Mouse (Mus musculus) embryonic facial prominence, embryonic 12.5 days (tissue): ENCODE results near the gene Gm38431. TPM values are rescaled to one million over a fixed set of nuclear protein-coding genes. Genes with fewer than 3 reads are reported as not detected.
"Not testable (repeated sequence)": the region's sequence is repeated elsewhere in the genome, so short reads cannot be mapped to it uniquely, and the experiment has no call there.

Experiments
- ATAC-seq: fragments of 200-750 bp; cut with Nextera tagmentation; 2 replicates; pipeline ENCODE4 v1.8.0; 2017; ENCODE audit not compliant: insufficient number of reproducible peaks, insufficient read depth, low FRiP score, low TSS enrichment
- H3K27ac ChIP-seq: fragments of 300-500 bp; sonication (generic); 2 replicates; pipeline ENCODE4 v1.5.1; 2016; ENCODE audit warnings: mild to moderate bottlenecking
- H3K27me3 ChIP-seq: fragments of 300-500 bp; sonication (generic); 2 replicates; pipeline ENCODE4 v1.6.1; 2016; ENCODE audit warnings: mild to moderate bottlenecking, moderate library complexity
- H3K36me3 ChIP-seq: fragments of 300-500 bp; sonication (generic); 2 replicates; pipeline ENCODE4 v1.6.1; 2016; ENCODE audit warnings: mild to moderate bottlenecking
- H3K4me1 ChIP-seq: fragments of 300-500 bp; sonication (generic); 2 replicates; pipeline ENCODE4 v1.6.1; 2016
- H3K4me2 ChIP-seq: fragments of 300-500 bp; sonication (generic); replicated peaks from 2 replicates; pipeline ENCODE4 v1.6.1; 2016; ENCODE audit warnings: mild to moderate bottlenecking, moderate library complexity
- H3K4me3 ChIP-seq: fragments of 300-500 bp; sonication (generic); 2 replicates; pipeline ENCODE4 v1.5.1; 2016; ENCODE audit warnings: mild to moderate bottlenecking
- H3K9ac ChIP-seq: fragments of 300-500 bp; sonication (generic); 2 replicates; pipeline ENCODE4 v1.6.1; 2016; ENCODE audit warnings: mild to moderate bottlenecking, moderate library complexity
- H3K9me3 ChIP-seq: fragments of 300-500 bp; sonication (generic); 2 replicates; pipeline ENCODE4 v1.6.1; 2016; ENCODE audit warnings: mild to moderate bottlenecking, moderate library complexity
- WGBS: fragments of 180-500 bp; shearing (Covaris S2); methylation state at CpG from one replicate; pipeline ENCODE4 v1.1.7; 2016; 5-methylcytosine and 5-hydroxymethylcytosine counted together
- polyA plus RNA-seq: library from polyadenylated mRNA; unstranded; fragments of >200 nt; fragmentation: Nextera tagmentation; extraction: Ambion mirVana; gene quantifications from 2 replicates; pipeline ENCODE4 v1.2.1, GENCODE M21; 2016

Gm38431 gene
- polyA plus RNA-seq, 1 experiment from 2014 or later, result 2.3 TPM

GRCm38 (mm10) chr9:21073044-21073840 lies 18.6 kb downstream of the Gm38431 start, which contains the start of the genes Gm49373 and Fdx1l:
Gene Gm49373 (minus strand): TSS chr9:21073096.
Gene Fdx1l (minus strand): TSS chr9:21073614.
- H3K27ac ChIP-seq, result peak within 1 kb of the TSS; percentile 18
- peaks cover 6% of the 10 kb centered on the region for H3K4me1 ChIP-seq
- peak within 1 kb of the TSS; percentile 77 for H3K9ac ChIP-seq
- no peaks in the 10 kb centered on the region for H3K27me3 ChIP-seq
- peak within 1 kb of the TSS; percentile 89 for H3K4me3 ChIP-seq
- H3K4me2 ChIP-seq, result peak within 1 kb of the TSS; percentile 78
- WGBS, result 3% methylated on average over 58 of the region's 58 CpGs
- peak; percentile 81 for ATAC-seq
- H3K36me3 ChIP-seq, result peaks cover 52% of the 10 kb centered on the region
- H3K9me3 ChIP-seq, result no peaks in the 10 kb centered on the region

DNA sequence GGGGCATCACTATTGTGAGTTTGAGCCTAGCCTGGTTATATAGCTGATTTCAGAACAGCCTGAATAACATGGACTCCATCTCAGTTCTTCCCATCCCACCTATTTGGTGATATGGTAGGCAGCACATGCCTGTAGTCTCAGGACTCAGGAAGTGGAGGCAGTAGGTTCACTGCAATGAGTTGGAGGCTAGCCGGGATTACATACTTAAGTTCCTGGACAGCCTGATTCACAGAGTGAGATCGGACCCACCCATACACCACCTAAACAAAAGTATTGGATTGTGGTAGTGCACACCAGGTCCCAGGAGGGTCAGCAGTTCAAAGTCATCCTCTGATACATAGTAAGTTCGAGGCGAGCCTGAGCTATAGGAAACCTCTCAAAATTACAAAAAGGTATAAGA lies 19.2 kb downstream of the Gm38431 start:
- Histone ChIP-seq H3K36me3 (peaks cover 50% of the 10 kb centered on the region), H3K4me3 (peak overlapping the region; percentile 89), H3K27ac (no peak overlapping the region), H3K9me3 (no peaks in the 10 kb centered on the region), H3K27me3 (no peaks in the 10 kb centered on the region), H3K9ac (peak overlapping the region; percentile 77), H3K4me2 (peak overlapping the region; percentile 78), H3K4me1 (peaks cover 6% of the 10 kb centered on the region)
- WGBS, result 15% methylated on average over 4 of the region's 4 CpGs
- ATAC-seq, result no peak

GRCm38 (mm10) chr9:21067006-21067684 lies 24.7 kb downstream of the Gm38431 start, which contains the start of gene Zglp1:
Gene Zglp1 (minus strand): TSS chr9:21067093.
- H3K36me3 ChIP-seq, result peaks cover 50% of the 10 kb centered on the region
- no peak within 1 kb of the TSS for H3K9ac ChIP-seq
- H3K27ac ChIP-seq, result no peak within 1 kb of the TSS
- H3K4me2 ChIP-seq, result no peak within 1 kb of the TSS
- H3K27me3 ChIP-seq, result no peaks in the 10 kb centered on the region
- no peak within 1 kb of the TSS for H3K4me3 ChIP-seq
- H3K9me3 ChIP-seq, result no peaks in the 10 kb centered on the region
- H3K4me1 ChIP-seq, result peaks cover under 1% of the 10 kb centered on the region; the same call in 1 of the 2 replicates
- 77% methylated on average over 27 of the region's 27 CpGs for WGBS
- ATAC-seq, result no peak

GRCm38 (mm10) chr9:21062928-21063327 lies 28.9 kb downstream of the Gm38431 start:
- no peak overlapping the region for H3K27ac ChIP-seq
- H3K4me3 ChIP-seq, result no peak overlapping the region
- 66% methylated on average over 2 of the region's 2 CpGs for WGBS
- no peaks in the 10 kb centered on the region for H3K27me3 ChIP-seq
- H3K4me1 ChIP-seq, result no peaks in the 10 kb centered on the region
- no peak for ATAC-seq
- H3K9me3 ChIP-seq, result no peaks in the 10 kb centered on the region
- H3K9ac ChIP-seq, result no peak overlapping the region
- H3K36me3 ChIP-seq, result peaks cover 33% of the 10 kb centered on the region
- H3K4me2 ChIP-seq, result no peak overlapping the region

- Histone ChIP-seq H3K27ac (no peak overlapping the region), H3K9ac (no peak overlapping the region), H3K9me3 (no peaks in the 10 kb centered on the region), H3K4me1 (no peaks in the 10 kb centered on the region), H3K27me3 (no peaks in the 10 kb centered on the region), H3K4me2 (no peak overlapping the region), H3K36me3 (no peaks in the 10 kb centered on the region), H3K4me3 (no peak overlapping the region)
- WGBS, result 68% methylated on average over 10 of the region's 10 CpGs
- ATAC-seq, result no peak
Measured at GRCm38 (mm10) chr9:21051578-21051977, 40.2 kb downstream of the Gm38431 start.

- WGBS, result 79% methylated on average over 3 of the region's 3 CpGs
- ATAC-seq, result no peak
- no peak overlapping the region for H3K4me3 ChIP-seq
Measured at GRCm38 (mm10) chr9:21045235-21045634, 46.6 kb downstream of the Gm38431 start.

DNA sequence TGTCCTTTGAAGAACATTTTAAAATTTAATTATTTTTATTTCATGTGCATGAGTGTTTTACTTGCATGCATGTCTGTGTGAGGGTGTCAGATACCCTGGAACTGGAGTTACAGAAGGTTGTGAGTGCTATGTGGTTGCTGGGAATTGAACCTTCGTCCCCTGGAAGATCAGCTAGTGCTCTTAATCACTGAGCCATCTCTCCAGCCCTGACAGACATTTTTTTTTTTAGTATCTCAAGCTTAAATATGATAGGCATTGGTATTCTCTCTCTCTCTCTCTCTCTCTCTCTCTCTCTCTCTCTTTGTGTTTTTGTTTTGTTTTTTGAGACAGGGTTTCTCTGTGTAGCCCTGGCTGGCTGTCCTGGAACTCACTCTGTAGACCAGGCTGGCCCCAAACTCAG lies 47.0 kb downstream of the Gm38431 start:
- ATAC-seq, H3K27ac ChIP-seq, H3K4me2 ChIP-seq, H3K9ac ChIP-seq, H3K9me3 ChIP-seq, H3K4me1 ChIP-seq, H3K36me3 ChIP-seq, H3K4me3 ChIP-seq: not testable (repeated sequence)
- WGBS, result 58% methylated on average over 1 of the region's 1 CpGs
- peaks cover 19% of the 10 kb centered on the region for H3K27me3 ChIP-seq

More at GRCm38 (mm10) chr9:21045235-21045634, 46.6 kb downstream of the Gm38431 start:
- H3K4me1 ChIP-seq, result peaks cover 7% of the 10 kb centered on the region; the same call in 1 of the 2 replicates
- peaks cover 14% of the 10 kb centered on the region for H3K27me3 ChIP-seq
- H3K36me3 ChIP-seq, result no peaks in the 10 kb centered on the region
- H3K9ac ChIP-seq, result no peak overlapping the region
- no peaks in the 10 kb centered on the region for H3K9me3 ChIP-seq
- H3K4me2 ChIP-seq, result no peak overlapping the region
- no peak overlapping the region for H3K27ac ChIP-seq

GRCm38 (mm10) chr9:21043563-21043962 lies 48.2 kb downstream of the Gm38431 start:
- no peak for ATAC-seq
- no peak overlapping the region for H3K27ac ChIP-seq
- 91% methylated on average over 4 of the region's 4 CpGs for WGBS
- no peaks in the 10 kb centered on the region for H3K36me3 ChIP-seq
- no peak overlapping the region for H3K4me2 ChIP-seq
- H3K9ac ChIP-seq, result no peak overlapping the region
- peaks cover 31% of the 10 kb centered on the region for H3K27me3 ChIP-seq
- H3K4me1 ChIP-seq, result peaks cover 7% of the 10 kb centered on the region; the same call in 1 of the 2 replicates
- H3K9me3 ChIP-seq, result peaks cover 7% of the 10 kb centered on the region; the same call in 1 of the 2 replicates
- H3K4me3 ChIP-seq, result no peak overlapping the region

GRCm38 (mm10) chr9:21041308-21041707 lies 50.5 kb downstream of the Gm38431 start:
- Histone ChIP-seq H3K9ac (no peak overlapping the region), H3K27me3 (peaks cover 52% of the 10 kb centered on the region), H3K4me3 (no peak overlapping the region), H3K36me3 (no peaks in the 10 kb centered on the region), H3K9me3 (peaks cover 7% of the 10 kb centered on the region; the same call in 1 of the 2 replicates), H3K4me1 (peaks cover 23% of the 10 kb centered on the region; the same call in 1 of the 2 replicates), H3K4me2 (no peak overlapping the region), H3K27ac (no peak overlapping the region)
- WGBS, result 34% methylated on average over 4 of the region's 4 CpGs
- no peak for ATAC-seq

DNA sequence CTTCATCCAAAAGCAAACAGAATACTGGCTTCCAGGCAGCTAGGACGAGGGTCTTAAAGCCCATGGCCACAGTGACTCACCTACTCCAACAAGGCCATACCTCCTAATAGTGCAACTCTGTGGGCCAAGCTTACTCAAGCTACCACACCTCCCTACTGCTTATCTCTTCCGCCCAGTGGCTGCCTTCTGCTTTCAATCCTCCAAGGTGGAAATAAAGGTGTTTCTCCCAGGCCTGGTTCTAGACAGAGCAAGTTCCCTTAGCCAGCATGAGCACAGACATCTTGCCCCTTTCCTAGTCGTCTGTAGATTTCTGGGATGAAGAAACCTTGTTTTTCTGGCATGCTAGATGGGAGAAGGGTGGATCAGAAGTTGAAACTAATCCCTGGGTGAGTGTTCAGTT lies 52.0 kb downstream of the Gm38431 start:
- WGBS, result 70% methylated on average over 3 of the region's 3 CpGs
- no peaks in the 10 kb centered on the region for H3K36me3 ChIP-seq
- no peak overlapping the region for H3K4me3 ChIP-seq
- ATAC-seq, result no peak
- no peak overlapping the region for H3K4me2 ChIP-seq
- H3K9ac ChIP-seq, result no peak overlapping the region
- H3K27me3 ChIP-seq, result peaks cover 66% of the 10 kb centered on the region
- H3K27ac ChIP-seq, result no peak overlapping the region
- peaks cover 7% of the 10 kb centered on the region; the same call in 1 of the 2 replicates for H3K9me3 ChIP-seq
- peaks cover 23% of the 10 kb centered on the region; the same call in 1 of the 2 replicates for H3K4me1 ChIP-seq

GRCm38 (mm10) chr9:21037481-21037891 lies 54.3 kb downstream of the Gm38431 start:
- no peak for ATAC-seq
- Histone ChIP-seq H3K4me1 (peaks cover 38% of the 10 kb centered on the region; the same call in 1 of the 2 replicates), H3K9ac (peak overlapping the region; percentile 41; the same call in 1 of the 2 replicates), H3K9me3 (peaks cover 7% of the 10 kb centered on the region; the same call in 1 of the 2 replicates), H3K4me2 (peak overlapping the region; percentile 64), H3K27me3 (peaks cover 87% of the 10 kb centered on the region), H3K27ac (no peak overlapping the region), H3K36me3 (no peaks in the 10 kb centered on the region), H3K4me3 (peak overlapping the region; percentile 37)
- 3% methylated on average over 31 of the region's 31 CpGs for WGBS
